Mouse (Mus musculus) heart, postnatal 0 days (tissue): ENCODE measurements at regions not wholly inside any gene's neighbourhood (a gene's known extent, or its start where the extent isn't known, plus 50 kb on each side); places are given as distances from the start of the nearest gene placed in this dataset.

Experiments used
- CTCF ChIP-seq: IDR thresholded peaks from 2 replicates; pipeline ENCODE4 v1.5.1; 2016; ENCODE audit warnings: antibody characterized with exemption, control low read depth, low read depth
- EP300 ChIP-seq: IDR thresholded peaks from 2 replicates; pipeline ENCODE4 v1.6.1; 2016; ENCODE audit warnings: antibody characterized with exemption, low read depth

GRCm38 (mm10) chr1:193784526-193784925, 414.4 kb upstream of the Camk1g start:
- TF ChIP-seq EP300 (no peak), CTCF (no peak)
